Mouse (Mus musculus) MEL (cell line): ENCODE results near the gene Slc6a1. TPM values are rescaled to one million over a fixed set of nuclear protein-coding genes. Genes with fewer than 3 reads are reported as not detected.

Experiments
- DNase-seq: peaks from one replicate; pipeline ENCODE4 v3.0.0; 2011; ENCODE audit warnings: low read depth, low spot score
- H3K27ac ChIP-seq: 2 replicates; pipeline ENCODE4 v1.5.1; 2012; ENCODE audit warnings: low read depth, mild to moderate bottlenecking, control low read depth, low read length, moderate library complexity; ENCODE audit not compliant: control insufficient read depth
- H3K27me3 ChIP-seq, 2 experiments: fragments of 150-350 bp in 1 of 2; sonication (generic) in 1 of 2; 2 replicates each; pipeline ENCODE4 v1.6.1; 2012; ENCODE audit warnings: low read length in 2 of 2, mild to moderate bottlenecking in 2 of 2, improper control_type of control experiment in 1 of 2, moderate library complexity in 1 of 2; ENCODE audit not compliant: insufficient read depth in 2 of 2, control insufficient read depth in 1 of 2
- H3K36me3 ChIP-seq, 2 experiments: 2 replicates each; pipeline ENCODE4 v1.6.1; 2012 to 2014; ENCODE audit warnings: low read length in 2 of 2, improper control_type of control experiment in 1 of 2, inconsistent platforms in 1 of 2, mild to moderate bottlenecking in 1 of 2; ENCODE audit not compliant: insufficient read depth in 2 of 2, control insufficient read depth in 1 of 2
- H3K4me1 ChIP-seq, 2 experiments: fragments of 150-350 bp in 1 of 2; sonication (generic) in 1 of 2; 2 replicates each; pipeline ENCODE4 v1.6.1; 2012; ENCODE audit warnings: low read length in 2 of 2, improper control_type of control experiment in 1 of 2, mild to moderate bottlenecking in 1 of 2; ENCODE audit not compliant: insufficient read depth in 2 of 2, control insufficient read depth in 1 of 2
- H3K4me3 ChIP-seq, 2 experiments: fragments of 150-350 bp in 1 of 2; sonication (generic) in 1 of 2; 2 replicates each; pipeline ENCODE4 v1.5.1; 2012; ENCODE audit warnings: low read depth in 2 of 2, low read length in 2 of 2, mild to moderate bottlenecking in 2 of 2, moderate library complexity in 2 of 2, control low read depth in 1 of 2, improper control_type of control experiment in 1 of 2; ENCODE audit not compliant: control insufficient read depth in 1 of 2, insufficient read depth in 1 of 2
- H3K79me2 ChIP-seq: 2 replicates; pipeline ENCODE4 v1.6.1; 2012; ENCODE audit warnings: mild to moderate bottlenecking, low read length, moderate library complexity; ENCODE audit not compliant: control insufficient read depth, poor library complexity, insufficient read depth
- H3K9ac ChIP-seq: 2 replicates; pipeline ENCODE4 v1.6.1; 2012; ENCODE audit warnings: low read depth, mild to moderate bottlenecking, control low read depth, low read length, moderate library complexity; ENCODE audit not compliant: control insufficient read depth, poor library complexity, severe bottlenecking
- H3K9me3 ChIP-seq: fragments of 150-350 bp; sonication (generic); replicated peaks from 2 replicates; pipeline ENCODE4 v1.6.1; 2012; ENCODE audit warnings: mild to moderate bottlenecking, low read length, improper control_type of control experiment, moderate library complexity; ENCODE audit not compliant: insufficient read depth
- CHD1 ChIP-seq: IDR thresholded peaks from 2 replicates; pipeline ENCODE4 v1.6.1; 2012; ENCODE audit warnings: low read depth, mild to moderate bottlenecking, inconsistent platforms, low read length, improper control_type of control experiment
- CHD2 ChIP-seq: IDR thresholded peaks from 2 replicates; pipeline ENCODE4 v1.6.1; 2011; ENCODE audit warnings: low read length, improper control_type of control experiment
- EP300 ChIP-seq, 2 experiments: IDR thresholded peaks; 2 replicates each; pipeline ENCODE4 v1.6.1; 2011; ENCODE audit warnings: improper control_type of control experiment in 2 of 2, low read length in 2 of 2, low read depth in 1 of 2, mild to moderate bottlenecking in 1 of 2
- ETS1 ChIP-seq: IDR thresholded peaks from 2 replicates; pipeline ENCODE4 v1.6.1; 2012; ENCODE audit warnings: low read depth, mild to moderate bottlenecking, inconsistent platforms, low read length, improper control_type of control experiment, moderate library complexity
- GABPA ChIP-seq: IDR thresholded peaks from 2 replicates; pipeline ENCODE4 v1.6.1; 2012; ENCODE audit warnings: low read depth, mild to moderate bottlenecking, inconsistent platforms, low read length, improper control_type of control experiment, moderate library complexity
- GATA1 ChIP-seq: IDR thresholded peaks from 2 replicates; pipeline ENCODE4 v1.6.1; 2011; ENCODE audit warnings: low read depth, low read length, improper control_type of control experiment
- JUND ChIP-seq: IDR thresholded peaks from 2 replicates; pipeline ENCODE4 v1.6.1; 2011; ENCODE audit warnings: low read depth, mild to moderate bottlenecking, improper control_type of control experiment, low read length
- MAFK ChIP-seq: IDR thresholded peaks from 2 replicates; pipeline ENCODE4 v1.6.1; 2011; ENCODE audit warnings: low read depth, mild to moderate bottlenecking, low read length, improper control_type of control experiment, borderline replicate concordance
- MAX ChIP-seq: IDR thresholded peaks from 2 replicates; pipeline ENCODE4 v1.6.1; 2011; ENCODE audit warnings: low read length, improper control_type of control experiment
- MEF2A ChIP-seq: IDR thresholded peaks from 2 replicates; pipeline ENCODE4 v1.6.1; 2014; ENCODE audit warnings: low read depth, mild to moderate bottlenecking, inconsistent platforms, low read length, improper control_type of control experiment; ENCODE audit not compliant: poor library complexity, insufficient replicate concordance, severe bottlenecking; ENCODE audit errors: extremely low read depth
- MYB ChIP-seq: IDR thresholded peaks from 2 replicates; pipeline ENCODE4 v1.6.1; 2011; ENCODE audit warnings: mild to moderate bottlenecking, low read depth, low read length, improper control_type of control experiment
- MYC ChIP-seq: IDR thresholded peaks from 2 replicates; pipeline ENCODE4 v1.6.1; 2011; ENCODE audit warnings: low read depth, mild to moderate bottlenecking, low read length, improper control_type of control experiment, moderate library complexity
- NRF1 ChIP-seq: IDR thresholded peaks from 2 replicates; pipeline ENCODE4 v1.6.1; 2014; ENCODE audit warnings: low read depth, mild to moderate bottlenecking, inconsistent platforms, low read length, improper control_type of control experiment, moderate library complexity; ENCODE audit not compliant: poor library complexity, insufficient read depth, severe bottlenecking
- POLR2A ChIP-seq, 2 experiments: IDR thresholded peaks; 2 replicates each; pipeline ENCODE4 v1.6.1; 2011 to 2012; ENCODE audit warnings: low read length in 2 of 2, mild to moderate bottlenecking in 2 of 2, control low read depth in 1 of 2, improper control_type of control experiment in 1 of 2, low read depth in 1 of 2, moderate library complexity in 1 of 2; ENCODE audit not compliant: control insufficient read depth in 1 of 2, insufficient read depth in 1 of 2, poor library complexity in 1 of 2
- POLR2AphosphoS5 ChIP-seq: IDR thresholded peaks from 2 replicates; pipeline ENCODE4 v1.6.1; 2012; ENCODE audit warnings: low read depth, borderline replicate concordance, mild to moderate bottlenecking, inconsistent platforms, low read length, moderate library complexity, mixed read lengths
- RAD21 ChIP-seq: IDR thresholded peaks from 2 replicates; pipeline ENCODE4 v1.6.1; 2011; ENCODE audit warnings: mild to moderate bottlenecking, low read depth, low read length, improper control_type of control experiment
- SIN3A ChIP-seq: IDR thresholded peaks from 2 replicates; pipeline ENCODE4 v1.6.1; 2012; ENCODE audit warnings: low read length, improper control_type of control experiment, inconsistent platforms
- SMC3 ChIP-seq: IDR thresholded peaks from 2 replicates; pipeline ENCODE4 v1.6.1; 2011; ENCODE audit warnings: low read depth, low read length, improper control_type of control experiment
- TAL1 ChIP-seq: IDR thresholded peaks from 2 replicates; pipeline ENCODE4 v1.6.1; 2012; ENCODE audit warnings: mild to moderate bottlenecking, inconsistent platforms, low read length, moderate library complexity, mixed read lengths
- TCF12 ChIP-seq: IDR thresholded peaks from 2 replicates; pipeline ENCODE4 v1.6.1; 2014; ENCODE audit warnings: low read depth, mild to moderate bottlenecking, inconsistent platforms, low read length, improper control_type of control experiment, moderate library complexity
- UBTF ChIP-seq: IDR thresholded peaks from 2 replicates; pipeline ENCODE4 v1.6.1; 2012; ENCODE audit warnings: low read depth, mild to moderate bottlenecking, inconsistent platforms, low read length, improper control_type of control experiment, moderate library complexity, borderline replicate concordance; ENCODE audit not compliant: insufficient read depth
- USF2 ChIP-seq, 2 experiments: IDR thresholded peaks; 2 replicates each; pipeline ENCODE4 v1.6.1; 2011 to 2012; ENCODE audit warnings: improper control_type of control experiment in 2 of 2, low read length in 2 of 2, borderline replicate concordance in 1 of 2, inconsistent platforms in 1 of 2, low read depth in 1 of 2, mild to moderate bottlenecking in 1 of 2; ENCODE audit not compliant: insufficient read depth in 1 of 2
- ZC3H11A ChIP-seq: IDR thresholded peaks from 2 replicates; pipeline ENCODE4 v1.6.1; 2012; ENCODE audit warnings: low read depth, mild to moderate bottlenecking, inconsistent platforms, low read length, improper control_type of control experiment
- ZNF384 ChIP-seq: IDR thresholded peaks from 2 replicates; pipeline ENCODE4 v1.6.1; 2012; ENCODE audit warnings: low read depth, mild to moderate bottlenecking, inconsistent platforms, low read length, improper control_type of control experiment
- polyA plus RNA-seq, 2 experiments: library from polyadenylated mRNA; stranded (reverse) in 1 of 2; unstranded in 1 of 2; fragments of >175 nt in 1 of 2; fragments of >200 nt in 1 of 2; gene quantifications; 2 replicates each; pipeline versions ENCODE4 v1.2.1 to v1.2.4; 2012; ENCODE audit warnings: low replicate concordance in 2 of 2, low read depth in 1 of 2; ENCODE audit not compliant: insufficient read length in 2 of 2, insufficient read depth in 1 of 2, missing spikeins in 1 of 2
- total RNA-seq: library from RNA; depleted of rRNA; stranded (reverse); fragments of 300-350 nt; gene quantifications from 2 replicates; pipeline ENCODE4 v1.2.3, GENCODE M21; 2012

Slc6a1 gene
- total and polyA plus RNA-seq, 3 experiments: not detected

GRCm38 (mm10) chr6:114363740-114364139 is 81.3 kb downstream of the Slc6a1 start:
- H3K27me3 ChIP-seq: no peaks in the 10 kb centered on the region
- no peak for TF ChIP-seq MEF2A
- TF ChIP-seq MYC: no peak
- no peak for TF ChIP-seq MAFK
- no peak for TF ChIP-seq USF2 (IDR thresholded peaks at IDR 0.05; ENCODE audit: borderline replicate concordance in 1 of 2, insufficient read depth in 1 of 2, low read depth in 1 of 2, low read length in 2 of 2)
- TF ChIP-seq POLR2AphosphoS5: no peak
- TF ChIP-seq GATA1: no peak
- TF ChIP-seq CHD1: no peak
- no peak overlapping the region for H3K4me3 ChIP-seq
- no peaks in the 10 kb centered on the region for H3K9me3 ChIP-seq
- no peaks in the 10 kb centered on the region for H3K79me2 ChIP-seq
- no peak for DNase-seq
- no peak overlapping the region for H3K27ac ChIP-seq
- H3K36me3 ChIP-seq: no peaks in the 10 kb centered on the region
- H3K9ac ChIP-seq: no peak overlapping the region
- no peaks in the 10 kb centered on the region for H3K4me1 ChIP-seq

- Histone ChIP-seq H3K9me3 (no peaks in the 10 kb centered on the region), H3K27me3 (no peaks in the 10 kb centered on the region), H3K4me1 (no peaks in the 10 kb centered on the region), H3K27ac (no peak overlapping the region), H3K9ac (no peak overlapping the region), H3K4me3 (no peak overlapping the region), H3K79me2 (no peaks in the 10 kb centered on the region), H3K36me3 (no peaks in the 10 kb centered on the region)
- no peak for DNase-seq
- TF ChIP-seq MAFK (no peak), POLR2A (IDR thresholded peaks at IDR 0.05; ENCODE audit: control insufficient read depth in 1 of 2, insufficient read depth in 1 of 2, low read depth in 1 of 2, low read length in 2 of 2, poor library complexity in 1 of 2) (no peak), SIN3A (no peak), CHD2 (no peak), JUND (no peak), ZNF384 (no peak), TCF12 (no peak), UBTF (no peak), SMC3 (no peak), MAX (no peak), MYB (no peak), NRF1 (no peak), EP300 (IDR thresholded peaks at IDR 0.05; ENCODE audit: low read depth in 1 of 2, low read length in 2 of 2) (no peak), RAD21 (no peak), MEF2A (no peak), TAL1 (no peak), GABPA (no peak), ZC3H11A (no peak), ETS1 (no peak)
Observed at GRCm38 (mm10) chr6:114364734-114365133, 82.3 kb downstream of the Slc6a1 start.
